Mouse (Mus musculus): Measurements from ENCODE around the gene Trmt112. TPM values are rescaled to one million over a fixed set of nuclear protein-coding genes. Genes with fewer than 3 reads are reported as not detected.

Trmt112 gene
- 79.1 and 93.8 TPM in 2 replicates for polyA plus RNA-seq (2015; fragmentation: Nextera tagmentation; extraction: Ambion mirVana)

DNA sequence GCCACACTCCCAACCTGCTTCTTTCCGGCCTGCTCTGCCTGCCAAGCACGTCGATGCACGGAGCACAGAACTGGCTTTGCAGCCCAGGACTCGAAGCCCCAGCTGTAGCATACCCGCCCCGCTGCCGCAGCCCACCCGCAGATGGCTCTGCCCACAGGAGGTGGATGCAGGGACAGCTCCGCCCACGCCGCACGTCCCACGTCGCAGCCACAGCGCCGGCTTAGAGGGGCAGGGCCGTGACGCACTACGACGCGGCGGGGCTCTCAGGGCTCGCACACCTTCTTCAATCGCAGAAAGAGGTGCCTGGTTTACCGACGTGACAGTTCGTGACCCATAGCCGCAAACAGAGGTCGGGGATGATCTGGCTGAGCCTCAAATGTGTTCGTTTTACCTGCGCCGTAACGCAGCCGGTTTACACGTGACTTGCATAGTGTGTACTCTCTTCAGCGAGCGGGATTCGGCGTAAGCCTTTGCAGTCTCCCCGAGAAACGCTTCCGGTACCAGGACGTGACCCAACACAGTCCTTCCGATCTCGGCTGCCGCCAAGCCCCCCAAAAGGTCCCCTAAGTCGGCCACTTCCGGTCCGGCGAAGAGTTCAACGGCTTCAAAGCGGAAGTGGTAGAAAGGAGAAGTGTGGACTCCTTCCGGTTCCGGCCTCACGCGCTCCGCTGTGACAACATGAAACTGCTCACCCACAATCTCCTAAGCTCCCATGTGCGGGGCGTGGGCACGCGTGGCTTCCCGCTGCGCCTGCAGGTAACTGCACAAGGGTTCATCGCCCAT, at the start of gene Trmt112, which contains the start of gene Prdx5:
Trmt112 (plus strand) TSS at position 192 of the 783 bp plus-strand sequence.
Prdx5 (minus strand) TSS at position 600 of the 783 bp plus-strand sequence.
- Histone ChIP-seq H3K36me3 (peaks cover 64% of the 10 kb centered on the region), H3K9me3 (no peaks in the 10 kb centered on the region)

DNA sequence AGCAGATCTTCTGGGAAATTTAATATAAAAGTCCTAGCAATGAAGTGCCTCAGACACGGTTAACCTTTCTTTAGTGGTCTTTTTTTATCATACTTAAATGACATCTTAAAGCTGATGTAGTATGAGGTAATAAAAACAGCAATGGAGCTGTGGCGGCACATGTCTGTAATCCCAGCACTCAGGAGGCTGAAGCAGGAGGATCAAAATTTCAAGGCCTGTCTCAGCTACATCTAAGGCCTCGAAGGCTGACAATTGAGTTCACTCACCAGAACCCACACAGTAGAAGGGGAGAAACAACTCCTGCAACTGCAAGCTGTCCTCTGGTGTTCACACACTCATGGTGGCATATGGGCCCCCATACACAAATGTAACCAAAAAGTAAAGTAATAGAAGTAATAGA, 49.5 kb upstream of the Trmt112 start:
- H3K4me3 ChIP-seq = no peak overlapping the region
- H3K9me3 ChIP-seq = no peaks in the 10 kb centered on the region
- H3K27ac ChIP-seq (replicated peaks) = no peak overlapping the region
- H3K4me1 ChIP-seq = peaks cover 13% of the 10 kb centered on the region
- no peak overlapping the region for H3K4me2 ChIP-seq
- no peaks in the 10 kb centered on the region for H3K36me3 ChIP-seq
- WGBS = 75% methylated on average over 3 of the region's 3 CpGs
- no peak overlapping the region for H3K9ac ChIP-seq
- peaks cover 12% of the 10 kb centered on the region for H3K27me3 ChIP-seq (replicated peaks)
- ATAC-seq (ENCODE audit: extremely low read depth, insufficient number of reproducible peaks, low FRiP score, low TSS enrichment) = no peak

More for the DNA sequence above, at the start of gene Trmt112, which contains the start of gene Prdx5:
- no peaks in the 10 kb centered on the region for H3K27me3 ChIP-seq (replicated peaks)
- peak within 1 kb of the TSS; percentile 72 for H3K4me2 ChIP-seq
- peak; percentile 80 for ATAC-seq (ENCODE audit: extremely low read depth, insufficient number of reproducible peaks, low FRiP score, low TSS enrichment)
- H3K4me3 ChIP-seq = peak within 1 kb of the TSS; percentile 62
- WGBS = under 1% methylated on average over 65 of the region's 65 CpGs
- H3K27ac ChIP-seq (replicated peaks) = peak within 1 kb of the TSS; percentile 98
- peak within 1 kb of the TSS; percentile 82 for H3K9ac ChIP-seq
- peaks cover 27% of the 10 kb centered on the region for H3K4me1 ChIP-seq

DNA sequence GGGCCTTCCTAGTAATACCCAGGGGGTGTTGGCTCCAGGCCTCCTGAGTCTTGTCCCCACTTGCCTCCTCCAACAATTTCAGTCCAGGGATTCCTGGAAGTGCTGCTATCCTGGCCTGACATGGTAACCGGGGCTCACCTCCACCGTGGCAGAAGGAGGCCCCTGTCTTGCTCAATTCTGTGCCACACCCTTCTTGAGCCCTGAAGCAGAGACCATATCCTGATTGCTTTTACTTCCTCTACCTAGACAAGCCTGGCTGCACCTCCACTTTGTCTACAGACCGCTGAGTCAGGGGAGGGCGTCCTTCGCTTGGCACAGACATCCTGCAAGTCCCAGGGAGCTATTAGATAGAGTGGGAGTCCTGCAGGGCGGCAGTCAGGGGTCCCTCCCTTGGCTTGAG, 48.8 kb upstream of the Trmt112 start:
- ATAC-seq (ENCODE audit: extremely low read depth, insufficient number of reproducible peaks, low FRiP score, low TSS enrichment) = no peak
- no peak overlapping the region for H3K27ac ChIP-seq (replicated peaks)
- peaks cover 6% of the 10 kb centered on the region for H3K4me1 ChIP-seq
- no peak overlapping the region for H3K9ac ChIP-seq
- H3K4me2 ChIP-seq = no peak overlapping the region
- peaks cover 5% of the 10 kb centered on the region for H3K27me3 ChIP-seq (replicated peaks)
- H3K9me3 ChIP-seq = no peaks in the 10 kb centered on the region
- no peak overlapping the region for H3K4me3 ChIP-seq
- 69% methylated on average over 6 of the region's 6 CpGs for WGBS
- no peaks in the 10 kb centered on the region for H3K36me3 ChIP-seq

DNA sequence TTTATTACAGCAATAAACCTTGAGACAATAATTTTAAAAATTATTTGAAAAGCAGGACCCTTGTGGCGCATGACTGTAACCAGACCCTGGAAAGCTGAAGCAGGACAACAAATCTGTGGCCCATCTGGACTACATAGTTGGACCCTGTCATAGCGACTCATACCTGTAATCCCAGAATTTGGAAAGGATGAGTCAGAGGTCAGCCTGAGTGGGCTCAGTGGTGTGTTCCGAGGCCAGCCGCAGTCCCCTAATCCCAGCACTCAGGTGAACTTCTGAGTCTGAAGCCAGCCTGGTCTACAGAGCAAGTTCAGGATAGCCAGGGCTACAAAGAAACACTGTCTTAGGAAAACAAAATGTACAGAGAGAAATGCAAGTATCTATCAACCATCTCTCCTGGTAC, 48.0 kb upstream of the Trmt112 start:
- no peak for ATAC-seq (ENCODE audit: extremely low read depth, insufficient number of reproducible peaks, low FRiP score, low TSS enrichment)
- Histone ChIP-seq H3K9me3 (no peaks in the 10 kb centered on the region), H3K27me3 (replicated peaks) (no peaks in the 10 kb centered on the region), H3K4me3 (no peak overlapping the region), H3K36me3 (no peaks in the 10 kb centered on the region), H3K9ac (no peak overlapping the region), H3K4me1 (no peaks in the 10 kb centered on the region), H3K4me2 (no peak overlapping the region), H3K27ac (replicated peaks) (no peak overlapping the region)
- WGBS = 85% methylated on average over 4 of the region's 4 CpGs

DNA sequence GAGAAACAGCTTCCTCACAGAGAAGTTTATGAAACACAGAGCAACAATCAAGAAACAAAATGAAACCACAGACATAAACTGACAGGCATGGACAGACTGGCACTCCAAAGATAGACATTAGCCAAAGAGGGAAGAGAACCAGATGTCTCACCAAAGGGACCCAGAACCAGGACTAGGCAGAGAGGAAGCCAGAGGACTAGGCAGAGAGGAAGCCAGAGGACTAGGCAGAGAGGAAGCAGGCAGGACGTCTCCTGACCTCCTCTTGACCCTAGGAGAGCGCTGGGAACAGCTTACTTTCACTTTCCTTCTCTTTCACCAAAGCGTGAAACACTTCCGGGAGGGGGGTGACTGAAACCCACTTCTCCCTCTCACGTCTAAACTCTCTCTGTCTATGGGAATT, 40.1 kb upstream of the Trmt112 start:
- Histone ChIP-seq H3K4me2 (peak overlapping the region; percentile 65), H3K4me1 (0 out of 2 replicates have a peak, but pooled peaks cover 6% of the 10 kb centered on the region), H3K27me3 (replicated peaks) (no peaks in the 10 kb centered on the region), H3K36me3 (no peaks in the 10 kb centered on the region), H3K27ac (replicated peaks) (peak overlapping the region; percentile 59), H3K9me3 (no peaks in the 10 kb centered on the region), H3K4me3 (peak overlapping the region; percentile 42), H3K9ac (peak overlapping the region; percentile 42)
- ATAC-seq (ENCODE audit: extremely low read depth, insufficient number of reproducible peaks, low FRiP score, low TSS enrichment) = no peak
- WGBS = 8% methylated on average over 5 of the region's 5 CpGs

DNA sequence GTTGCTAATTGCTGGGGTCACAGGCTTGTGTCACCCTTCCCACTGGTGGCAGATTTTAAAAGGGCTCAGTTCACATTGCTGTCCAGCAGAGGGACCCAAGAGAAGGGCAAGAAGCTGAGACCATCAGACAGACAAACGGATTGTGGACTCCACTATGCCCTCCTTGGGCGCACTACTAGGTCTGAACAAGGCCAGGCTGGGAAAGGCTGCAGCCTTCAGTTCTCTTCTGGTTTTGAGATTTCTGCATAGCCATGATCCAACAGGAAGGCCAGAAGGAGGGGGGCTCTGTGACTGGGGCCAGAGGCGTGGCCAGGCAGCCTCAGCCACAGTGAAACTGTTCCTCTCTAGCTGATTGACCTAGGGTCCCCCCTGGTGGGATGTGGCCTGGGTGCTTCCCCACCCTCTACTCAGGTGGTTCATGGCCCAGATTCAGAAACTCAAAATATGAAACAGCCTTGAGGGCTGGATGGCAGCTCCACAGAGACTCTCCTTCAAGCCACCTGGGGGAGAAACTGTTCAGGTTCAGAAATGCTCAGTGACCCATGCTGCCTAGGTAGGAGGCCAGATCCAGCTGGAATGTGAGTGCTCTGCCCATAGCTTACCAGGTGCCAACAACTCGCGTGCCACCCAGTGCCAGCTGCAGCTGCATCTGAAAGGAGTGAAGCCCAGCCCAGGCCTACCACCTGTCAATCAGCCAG, 37.8 kb upstream of the Trmt112 start:
- H3K4me3 ChIP-seq = no peak overlapping the region
- H3K9ac ChIP-seq = no peak overlapping the region
- no peak for ATAC-seq (ENCODE audit: extremely low read depth, insufficient number of reproducible peaks, low FRiP score, low TSS enrichment)
- no peaks in the 10 kb centered on the region for H3K9me3 ChIP-seq
- no peaks in the 10 kb centered on the region for H3K27me3 ChIP-seq (replicated peaks)
- H3K4me2 ChIP-seq = no peak overlapping the region
- WGBS = 66% methylated on average over 5 of the region's 5 CpGs
- 0 out of 2 replicates have a peak, but pooled peaks cover 6% of the 10 kb centered on the region for H3K4me1 ChIP-seq
- no peaks in the 10 kb centered on the region for H3K36me3 ChIP-seq
- no peak overlapping the region for H3K27ac ChIP-seq (replicated peaks)

DNA sequence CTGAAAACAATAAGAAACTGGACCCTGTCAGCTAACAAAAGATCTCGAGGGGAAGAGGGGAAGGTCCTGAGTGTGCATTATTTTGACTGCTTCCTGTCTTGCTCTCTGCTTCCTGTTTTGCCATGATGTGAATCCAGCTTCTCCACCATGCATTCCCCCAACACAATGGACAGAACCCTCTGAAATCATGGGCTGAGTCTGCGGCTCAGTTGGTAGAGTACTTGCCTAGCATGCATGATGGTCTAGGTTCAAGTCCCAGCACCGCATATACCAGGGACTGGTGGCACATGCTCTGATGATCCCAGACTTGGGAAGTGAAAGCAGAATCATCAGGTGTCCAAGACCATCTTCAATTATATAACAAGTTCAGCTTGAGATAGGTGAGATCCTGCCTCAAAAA, 36.8 kb upstream of the Trmt112 start:
- Histone ChIP-seq H3K4me2 (no peak overlapping the region), H3K36me3 (no peaks in the 10 kb centered on the region), H3K9me3 (no peaks in the 10 kb centered on the region), H3K9ac (no peak overlapping the region), H3K4me1 (0 out of 2 replicates have a peak, but pooled peaks cover 6% of the 10 kb centered on the region), H3K27ac (replicated peaks) (no peak overlapping the region), H3K27me3 (replicated peaks) (no peaks in the 10 kb centered on the region), H3K4me3 (no peak overlapping the region)
- WGBS = 64% methylated on average over 3 of the region's 3 CpGs
- ATAC-seq (ENCODE audit: extremely low read depth, insufficient number of reproducible peaks, low FRiP score, low TSS enrichment) = no peak

DNA sequence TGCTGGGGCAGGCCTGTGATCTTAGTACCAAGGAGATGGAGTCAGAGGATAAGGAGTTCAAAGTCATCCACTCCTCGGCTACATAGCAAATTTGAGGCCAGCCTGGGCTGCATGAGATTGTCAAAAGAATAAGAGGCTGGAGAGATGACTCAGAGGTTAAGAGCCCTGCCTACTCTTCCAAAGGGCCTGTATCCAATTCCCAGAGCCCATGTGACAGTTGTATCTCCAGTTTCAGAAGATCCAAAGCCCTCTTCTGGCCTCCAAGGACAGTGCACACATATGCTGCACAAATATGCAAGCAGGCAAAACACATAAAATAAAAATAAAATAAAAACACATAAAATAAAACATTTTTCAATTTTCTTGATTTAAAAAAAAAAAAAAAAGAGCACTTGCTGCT, 35.2 kb upstream of the Trmt112 start:
- 62% methylated on average over 1 of the region's 1 CpGs for WGBS
- Histone ChIP-seq H3K4me1 (0 out of 2 replicates have a peak, but pooled peaks cover 3% of the 10 kb centered on the region), H3K9me3 (no peaks in the 10 kb centered on the region), H3K27ac (replicated peaks) (no peak overlapping the region), H3K36me3 (no peaks in the 10 kb centered on the region), H3K9ac (no peak overlapping the region), H3K4me3 (no peak overlapping the region), H3K4me2 (no peak overlapping the region), H3K27me3 (replicated peaks) (no peaks in the 10 kb centered on the region)
- ATAC-seq (ENCODE audit: extremely low read depth, insufficient number of reproducible peaks, low FRiP score, low TSS enrichment) = no peak

DNA sequence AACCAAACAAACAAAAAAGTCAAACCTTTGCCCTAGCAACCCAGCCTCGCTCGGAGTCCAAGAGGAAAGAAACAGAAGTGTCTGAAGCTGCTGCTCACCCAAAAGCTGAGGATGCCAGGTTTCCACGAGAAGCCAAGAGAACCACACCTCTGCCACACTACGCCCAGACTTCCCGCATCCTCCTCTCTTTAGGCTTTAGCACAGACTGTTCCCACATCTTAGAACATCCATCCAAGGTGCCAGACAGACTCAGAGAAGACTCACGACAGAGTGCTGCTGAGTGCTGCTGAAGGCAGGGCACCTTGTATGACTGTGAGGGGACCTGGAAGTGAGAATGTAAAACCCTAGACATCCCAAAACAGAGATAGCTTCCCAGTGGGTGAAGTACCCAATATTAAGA, 33.7 kb upstream of the Trmt112 start:
- Histone ChIP-seq H3K27ac (replicated peaks) (no peak overlapping the region), H3K4me3 (no peak overlapping the region), H3K4me2 (no peak overlapping the region), H3K4me1 (no peaks in the 10 kb centered on the region), H3K36me3 (no peaks in the 10 kb centered on the region), H3K27me3 (replicated peaks) (no peaks in the 10 kb centered on the region), H3K9me3 (no peaks in the 10 kb centered on the region), H3K9ac (no peak overlapping the region)
- ATAC-seq (ENCODE audit: extremely low read depth, insufficient number of reproducible peaks, low FRiP score, low TSS enrichment) = no peak
- WGBS = 78% methylated on average over 6 of the region's 6 CpGs

DNA sequence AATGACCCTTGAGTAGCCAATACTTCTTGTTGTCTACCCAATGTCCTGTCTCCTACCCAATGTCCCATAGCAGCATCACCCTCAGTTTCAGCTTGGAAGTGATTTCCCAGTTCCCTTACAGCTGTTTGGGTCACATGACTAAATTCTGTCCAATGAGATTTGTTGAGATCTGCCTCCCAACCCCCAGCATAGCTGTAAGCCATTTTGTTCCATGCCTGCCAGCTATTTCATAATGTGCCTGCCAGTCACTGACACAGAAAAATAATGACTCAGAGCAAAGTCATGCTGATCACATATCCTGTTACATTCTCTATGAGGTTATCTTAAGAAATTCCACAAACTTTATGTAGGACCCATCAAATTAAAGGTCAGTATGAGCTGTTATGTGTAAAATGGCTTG, 32.7 kb upstream of the Trmt112 start:
- Histone ChIP-seq H3K9me3 (no peaks in the 10 kb centered on the region), H3K36me3 (no peaks in the 10 kb centered on the region), H3K4me1 (no peaks in the 10 kb centered on the region), H3K27me3 (replicated peaks) (no peaks in the 10 kb centered on the region), H3K4me3 (no peak overlapping the region), H3K9ac (no peak overlapping the region), H3K27ac (replicated peaks) (no peak overlapping the region), H3K4me2 (no peak overlapping the region)
- ATAC-seq (ENCODE audit: extremely low read depth, insufficient number of reproducible peaks, low FRiP score, low TSS enrichment) = no peak

DNA sequence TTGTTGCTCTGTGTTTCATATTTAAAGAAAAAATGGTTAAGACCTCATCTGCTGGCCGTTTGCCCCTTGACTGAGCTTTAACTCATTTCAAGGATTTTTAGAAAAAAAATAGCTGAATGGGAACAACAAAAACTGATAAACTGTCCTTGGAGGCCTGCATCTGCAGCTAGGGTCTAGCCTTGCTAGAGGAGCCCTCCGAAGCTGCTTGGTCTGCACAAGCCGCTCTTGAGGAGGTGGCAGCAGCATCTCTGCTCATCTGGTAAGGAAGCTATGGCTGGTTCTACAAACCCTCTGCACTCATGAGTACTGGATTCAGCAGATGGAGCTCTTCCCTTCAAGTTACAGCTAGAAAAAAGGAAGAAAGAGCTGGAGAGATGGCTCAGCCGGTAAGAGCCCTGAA, 31.5 kb upstream of the Trmt112 start:
- no peak overlapping the region for H3K27ac ChIP-seq (replicated peaks)
- H3K36me3 ChIP-seq = no peaks in the 10 kb centered on the region
- 77% methylated on average over 4 of the region's 4 CpGs for WGBS
- H3K27me3 ChIP-seq (replicated peaks) = no peaks in the 10 kb centered on the region
- no peaks in the 10 kb centered on the region for H3K4me1 ChIP-seq
- H3K4me3 ChIP-seq = no peak overlapping the region
- no peak for ATAC-seq (ENCODE audit: extremely low read depth, insufficient number of reproducible peaks, low FRiP score, low TSS enrichment)
- H3K9me3 ChIP-seq = no peaks in the 10 kb centered on the region
- no peak overlapping the region for H3K4me2 ChIP-seq
- no peak overlapping the region for H3K9ac ChIP-seq

All from heart, embryonic 13.5 days (tissue).